Mouse (Mus musculus) c-Kit-negative CD71-positive TER-119-positive erythroid progenitor cells, embryonic 14.5 days (primary cell): ENCODE measurements around the gene Fryl.

Experiments
- DNase-seq: peaks from one replicate; pipeline ENCODE4 v3.0.0-alpha.2; 2013; ENCODE audit warnings: low read depth, low spot score

Gene Fryl

GRCm38 (mm10) chr5:73222397-73222796 lies 34.0 kb downstream of the Fryl start:
- DNase-seq: no peak

- DNase-seq: no peak
Observed at GRCm38 (mm10) chr5:73221826-73222225, 34.6 kb downstream of the Fryl start.

- DNase-seq: no peak
Observed at GRCm38 (mm10) chr5:73219716-73220115, 36.7 kb downstream of the Fryl start.

GRCm38 (mm10) chr5:73218065-73218464 lies 38.4 kb downstream of the Fryl start:
- DNase-seq: no peak

- no peak for DNase-seq
Observed at GRCm38 (mm10) chr5:73217116-73217515, 39.3 kb downstream of the Fryl start.

- no peak for DNase-seq
Observed at GRCm38 (mm10) chr5:73216014-73216413, 40.4 kb downstream of the Fryl start.

GRCm38 (mm10) chr5:73212446-73212845 lies 44.0 kb downstream of the Fryl start:
- DNase-seq: no peak

GRCm38 (mm10) chr5:73211961-73212360 lies 44.5 kb downstream of the Fryl start:
- no peak for DNase-seq

- DNase-seq: no peak
Observed at GRCm38 (mm10) chr5:73210971-73211315, 45.5 kb downstream of the Fryl start.

GRCm38 (mm10) chr5:73210127-73210970 lies 46.1 kb downstream of the Fryl start:
- DNase-seq: no peak

GRCm38 (mm10) chr5:73209201-73210096 lies 47.0 kb downstream of the Fryl start:
- DNase-seq: no peak

- DNase-seq: no peak
Observed at GRCm38 (mm10) chr5:73208645-73209044, 47.8 kb downstream of the Fryl start.

- no peak for DNase-seq
Observed at GRCm38 (mm10) chr5:73206722-73207121, 49.7 kb downstream of the Fryl start.

- DNase-seq: no peak
Observed at GRCm38 (mm10) chr5:73205996-73206629, 50.3 kb downstream of the Fryl start.

GRCm38 (mm10) chr5:73205050-73205449 lies 51.4 kb downstream of the Fryl start:
- no peak for DNase-seq

GRCm38 (mm10) chr5:73202498-73202897 lies 53.9 kb downstream of the Fryl start:
- no peak for DNase-seq

GRCm38 (mm10) chr5:73202077-73202476 lies 54.3 kb downstream of the Fryl start:
- no peak for DNase-seq

- DNase-seq: no peak
Observed at GRCm38 (mm10) chr5:73200387-73201384, 55.7 kb downstream of the Fryl start.

GRCm38 (mm10) chr5:73199586-73199985 lies 56.8 kb downstream of the Fryl start:
- no peak for DNase-seq

GRCm38 (mm10) chr5:73198690-73199089 lies 57.7 kb downstream of the Fryl start:
- DNase-seq: no peak

- no peak for DNase-seq
Observed at GRCm38 (mm10) chr5:73197796-73198195, 58.6 kb downstream of the Fryl start.
